12 mouse cellular contexts compared by ENCODE assay signal in genomic region chr11:53786058-53787031, GRCm38 (mm10). TPM values are rescaled to one million over a fixed set of nuclear protein-coding genes. Genes with fewer than 3 reads are reported as not detected.
DNase-seq lines count a peak whose midpoint lies in the region; ATAC-seq and TF ChIP-seq lines count a peak whose summit lies in the region.
"Had no signal": no experiment of that assay in that cellular context is flagged by ENCODE, and none has a peak within 500 bp of the region (broad histone marks: within the 10 kb centered on the region; RNA-seq: fewer than 3 reads in every experiment).

No protein-coding gene starts in this region.

- TF ChIP-seq POLR2A in heart, adult 2 months (IDR thresholded peaks at IDR 0.05; ENCODE audit: insufficient read depth, low read depth, low read length), result no peak

- no peak overlapping the region for H3K4me3 ChIP-seq in heart, adult 2 months
- no peak overlapping the region for H3K4me3 ChIP-seq in midbrain, embryonic 13.5 days (replicated peaks)
- H3K4me3 ChIP-seq: embryonic facial prominence, embryonic 15.5 days; limb, embryonic 15.5 days had no signal

- no peaks in the 10 kb centered on the region for H3K79me2 ChIP-seq in heart, adult 2 months (replicated peaks; ENCODE audit: control insufficient read depth, insufficient read depth, low read length)

- WGBS in heart, adult 2 months, result 56% methylated on average over 13 of the region's 13 CpGs
- 80% methylated on average over 13 of the region's 13 CpGs for WGBS in midbrain, embryonic 13.5 days

- H3K4me1 ChIP-seq in heart, adult 2 months (ENCODE audit: control insufficient read depth, insufficient read depth, low read length), result peaks cover 27% of the 10 kb centered on the region
- no peaks in the 10 kb centered on the region for H3K4me1 ChIP-seq in midbrain, embryonic 13.5 days (replicated peaks)
- H3K4me1 ChIP-seq: embryonic facial prominence, embryonic 15.5 days; limb, embryonic 15.5 days had no signal

- peak; percentile 50 to 62 for DNase-seq in heart, adult 2 months
- no peak for DNase-seq in heart, postnatal 10 days
- peak; percentile 50 for DNase-seq in CD4-positive helper T cell, adult 2 months (ENCODE audit: low read depth, low spot score)
- DNase-seq in cerebellum, adult 9-11 months, result peak; percentile 27
- peak; percentile 53 for DNase-seq in lung, postnatal 14 days
- no peak for DNase-seq in neural tube, embryonic 10.5 days (ENCODE audit: extremely low spot score, low spot score)
- DNase-seq: gastrocnemius, postnatal 36 days had no signal

- peaks cover 5% of the 10 kb centered on the region; the same call in 1 of the 2 replicates for H3K9me3 ChIP-seq in midbrain, embryonic 13.5 days
- H3K9me3 ChIP-seq: embryonic facial prominence, embryonic 15.5 days; limb, embryonic 15.5 days had no signal

- H3K9ac ChIP-seq in heart, adult 2 months (ENCODE audit: low read depth, low read length), result peak overlapping the region; percentile 47; the same call in 1 of the 2 replicates
- no peak overlapping the region for H3K9ac ChIP-seq in midbrain, embryonic 13.5 days (replicated peaks)
- H3K9ac ChIP-seq: embryonic facial prominence, embryonic 15.5 days; limb, embryonic 15.5 days had no signal

- peak overlapping the region; percentile 70 for H3K27ac ChIP-seq in heart, adult 2 months
- H3K27ac ChIP-seq in midbrain, embryonic 13.5 days, result no peak overlapping the region
- H3K27ac ChIP-seq: embryonic facial prominence, embryonic 15.5 days; limb, embryonic 15.5 days had no signal

- intact Hi-C loops in heart, adult 2 months (cut with DNase I), result no loop called here
- intact Hi-C loops in heart, postnatal 10 days (cut with DNase I), result no loop called here

- no peaks in the 10 kb centered on the region for H3K27me3 ChIP-seq in heart, adult 2 months (ENCODE audit: control insufficient read depth, insufficient read depth, low read length)
- H3K27me3 ChIP-seq in midbrain, embryonic 13.5 days, result no peaks in the 10 kb centered on the region
- H3K27me3 ChIP-seq: embryonic facial prominence, embryonic 15.5 days; limb, embryonic 15.5 days had no signal

- peaks cover 2% of the 10 kb centered on the region; the same call in 1 of the 2 replicates for H3K36me3 ChIP-seq in heart, adult 2 months (ENCODE audit: control insufficient read depth, insufficient read depth, low read length)
- no peaks in the 10 kb centered on the region for H3K36me3 ChIP-seq in midbrain, embryonic 13.5 days
- H3K36me3 ChIP-seq: embryonic facial prominence, embryonic 15.5 days; limb, embryonic 15.5 days had no signal

- 0 out of 2 replicates have a peak, but pooled peaks have one; percentile 46 for TF ChIP-seq EP300 in heart, adult 2 months (IDR thresholded peaks at IDR 0.05; ENCODE audit: insufficient read depth, low read depth, low read length)

- H3K4me2 ChIP-seq in midbrain, embryonic 13.5 days (replicated peaks), result no peak overlapping the region
- H3K4me2 ChIP-seq: embryonic facial prominence, embryonic 15.5 days; limb, embryonic 15.5 days had no signal

- no peak for ATAC-seq in erythroid progenitor cell, adult 5-6 weeks (replicated peaks; ENCODE audit: low FRiP score, poor library complexity, severe bottlenecking)
- ATAC-seq in midbrain, embryonic 13.5 days, result no peak

- no peak for TF ChIP-seq CTCF in heart, adult 2 months (IDR thresholded peaks at IDR 0.05)

RNA-seq across cellular contexts. Expression of gene Gm17334, which starts 13.4 kb away (rescaled TPM):
- total RNA-seq in heart, adult 2 months (2021), result under 1 TPM in 1 of 2 experiments, not detected in 1; 0.47 TPM
- 1.4 and 1.8 TPM in 2 replicates for polyA plus RNA-seq in heart, adult 2 months (2012; rRNA removed)
- total RNA-seq in heart, postnatal 10 days (2021), result under 1 TPM in 1 of 2 experiments, not detected in 1; 0.30 TPM
- not detected in 2 replicates for total RNA-seq in erythroid progenitor cell, adult 5-6 weeks (2015; ENCODE audit: low replicate concordance)
- total RNA-seq in erythroid progenitor cell, adult 5-6 weeks (2017; ENCODE audit: low replicate concordance), result not detected in 2 replicates
- not detected in 2 replicates for polyA plus RNA-seq in midbrain, embryonic 13.5 days (2015; fragmentation: Nextera tagmentation; extraction: Ambion mirVana)
- polyA plus RNA-seq: brain, embryonic 14.5 days had no signal

RNA-seq across cellular contexts. Expression of gene Irf1, which starts 16.5 kb away (rescaled TPM):
- 10 to 100 TPM; 15.2 to 19.7 TPM for total RNA-seq in heart, adult 2 months (2021)
- polyA plus RNA-seq in heart, adult 2 months (2012; rRNA removed), result 20.5 and 28.6 TPM in 2 replicates
- 10 to 100 TPM; 15.3 to 18.4 TPM for total RNA-seq in heart, postnatal 10 days (2021)
- total RNA-seq in erythroid progenitor cell, adult 5-6 weeks (2015; ENCODE audit: low replicate concordance), result 10.1 and 10.9 TPM in 2 replicates
- 7.2 and 38.7 TPM in 2 replicates for total RNA-seq in erythroid progenitor cell, adult 5-6 weeks (2017; ENCODE audit: low replicate concordance)
- polyA plus RNA-seq in midbrain, embryonic 13.5 days (2015; fragmentation: Nextera tagmentation; extraction: Ambion mirVana), result 1.5 and 2.0 TPM in 2 replicates

Comparison
In these comparisons a context has a peak if more than half of its experiments do, and no peak if none do; other contexts are left out.
1. DNase-seq: peak in heart, adult 2 months (2 of 2), CD4-positive helper T cell, adult 2 months (single experiment), cerebellum, adult 9-11 months (single experiment) and lung, postnatal 14 days (single experiment); none in heart, postnatal 10 days (0 of 2) and neural tube, embryonic 10.5 days (single experiment).